Mouse (Mus musculus): ENCODE results near the gene Snx25.

DNA sequence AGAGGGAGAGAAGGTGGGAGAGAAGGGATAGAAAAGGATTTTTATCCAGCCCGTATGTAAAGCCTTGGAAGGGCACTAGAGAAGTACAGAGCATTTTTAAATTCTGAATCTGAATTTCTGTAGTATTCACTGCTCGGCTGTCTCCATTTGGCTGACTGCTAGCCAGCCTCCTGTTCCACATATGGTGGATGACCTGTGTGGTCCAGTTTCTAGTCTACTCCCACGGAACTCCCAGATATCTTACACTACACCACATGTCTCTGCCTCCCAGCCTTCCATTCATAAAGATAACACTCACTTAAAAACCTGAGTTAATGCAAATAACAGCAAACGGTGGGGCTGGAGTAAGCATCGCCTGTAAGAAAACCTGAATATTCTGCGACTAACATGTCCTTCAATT, 2.7 kb downstream of the Snx25 start:
- TF ChIP-seq CTCF (IDR thresholded peaks at IDR 0.05; ENCODE audit: low read depth, low read length) = no peak
- TF ChIP-seq POLR2A (IDR thresholded peaks at IDR 0.05; ENCODE audit: borderline replicate concordance, low read depth, low read length) = no peak
